Mouse (Mus musculus) erythroblast, adult 5-6 weeks (primary cell): ENCODE results near the gene Ampd2. TPM values are rescaled to one million over a fixed set of nuclear protein-coding genes. Genes with fewer than 3 reads are reported as not detected.
A peak's percentile ranks its signal among the peaks of the same experiment; 100 is the strongest.

Experiments
- ATAC-seq: replicated peaks from 2 replicates; pipeline ENCODE4 v1.8.0; 2016; ENCODE audit warnings: moderate number of reproducible peaks, mild to moderate bottlenecking, moderate TSS enrichment, inconsistent platforms; ENCODE audit not compliant: poor library complexity, low FRiP score, severe bottlenecking
- total RNA-seq, 2 experiments: library from RNA; stranded (forward) in 1 of 2; stranded (reverse) in 1 of 2; fragments of 150-400 nt in 1 of 2; fragments of 200-764, 138-1000 nt in 1 of 2; gene quantifications; 2 replicates each; pipeline versions ENCODE4 v1.2.3 to v1.2.4; 2015 to 2017; ENCODE audit warnings: low replicate concordance in 2 of 2

The Ampd2 gene
- total RNA-seq, 2 experiments from 2014 or later = 3.1 to 7.1 TPM

DNA sequence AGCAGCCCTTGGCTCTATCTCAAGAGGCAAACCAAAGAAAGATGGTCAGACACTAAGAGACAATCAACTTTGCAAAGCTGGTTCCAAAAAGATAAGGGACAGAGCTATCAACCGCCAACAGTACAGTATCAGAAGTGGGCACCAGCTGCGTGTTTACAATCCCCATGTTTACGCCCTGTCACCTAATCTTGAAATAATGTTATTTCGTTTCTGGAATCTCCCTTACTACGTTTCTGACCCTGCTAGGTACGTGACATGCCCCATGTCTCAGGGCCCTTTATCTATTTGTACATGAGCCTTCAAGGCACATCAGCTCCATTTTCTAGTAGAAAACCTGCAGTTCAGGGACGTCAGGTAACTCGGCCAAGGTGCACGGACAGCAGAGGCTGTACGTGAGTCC lies 10.3 kb upstream of the Ampd2 start:
- ATAC-seq = peak; percentile 67

DNA sequence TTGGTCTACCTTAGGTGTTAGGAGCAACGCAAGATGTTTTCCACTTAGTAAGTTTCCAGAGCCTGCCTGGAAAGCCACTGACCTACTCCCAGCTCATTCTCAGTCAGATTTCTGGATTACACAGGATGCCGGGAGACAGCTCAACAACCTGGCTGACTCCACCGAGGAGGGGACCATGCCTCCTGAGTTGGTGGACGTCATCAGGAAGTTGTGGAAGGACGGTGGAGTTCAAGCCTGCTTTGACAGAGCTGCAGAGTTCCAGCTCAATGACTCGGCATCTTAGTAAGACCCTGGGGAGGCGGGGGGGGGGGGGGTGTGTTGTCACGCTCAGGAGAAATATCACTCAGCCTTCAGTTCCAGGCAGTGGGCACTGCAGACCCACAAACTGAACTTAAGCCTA lies 9.8 kb upstream of the Ampd2 start:
- ATAC-seq = peak; percentile 46

DNA sequence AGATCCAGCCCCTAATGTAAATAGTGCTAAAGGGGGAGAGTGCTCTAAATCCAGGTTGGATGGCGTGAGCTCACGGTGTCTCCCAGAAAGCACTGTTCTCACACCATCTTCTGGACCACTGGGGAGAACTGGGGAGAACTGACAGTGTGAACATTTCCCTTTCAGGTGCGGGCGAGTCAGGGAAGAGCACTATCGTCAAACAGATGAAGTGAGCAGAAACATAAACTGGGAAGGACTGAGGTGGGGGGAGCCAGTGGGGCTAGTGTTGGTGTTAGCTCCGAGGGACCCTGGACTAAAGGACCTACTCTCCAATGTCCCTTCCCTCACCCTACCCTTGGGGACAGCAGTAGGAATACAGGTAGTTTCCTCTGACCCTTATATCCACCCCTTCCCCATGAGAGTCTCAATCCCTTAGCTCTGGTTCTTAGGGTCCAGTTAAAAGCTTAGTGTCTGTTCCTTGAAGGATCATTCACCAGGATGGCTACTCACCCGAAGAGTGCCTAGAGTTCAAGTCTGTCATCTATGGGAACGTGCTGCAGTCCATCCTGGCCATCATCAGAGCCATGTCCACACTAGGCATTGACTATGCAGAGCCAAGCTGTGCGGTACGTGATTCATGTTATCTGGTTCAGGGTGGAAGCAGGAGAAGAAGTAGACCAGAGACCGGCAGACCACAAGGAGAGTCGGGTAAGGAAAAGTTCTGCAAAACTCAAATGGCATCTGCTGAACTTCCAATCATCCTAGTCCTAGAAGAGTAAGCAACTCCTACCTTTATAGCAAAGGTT lies 8.7 kb upstream of the Ampd2 start:
- no peak for ATAC-seq

DNA sequence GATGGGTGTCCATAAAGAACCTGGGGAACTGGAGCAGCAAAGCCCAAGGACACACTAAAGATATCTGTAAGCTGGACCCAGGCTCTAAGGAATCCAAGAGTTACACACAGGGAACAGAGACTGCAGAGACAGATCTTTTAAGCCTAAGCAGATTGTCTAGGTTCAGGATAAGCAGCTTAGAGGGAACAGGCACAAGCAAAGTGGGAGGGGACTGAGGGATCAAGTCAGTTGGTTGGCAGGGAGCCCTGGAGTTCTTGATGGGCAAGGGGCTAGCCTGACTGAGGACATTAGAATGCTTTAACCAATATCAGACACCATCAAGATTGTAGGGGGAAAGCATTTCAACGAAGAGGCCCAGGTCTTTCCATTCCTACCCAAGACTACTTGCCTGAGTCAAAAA lies 7.7 kb upstream of the Ampd2 start:
- no peak for ATAC-seq

DNA sequence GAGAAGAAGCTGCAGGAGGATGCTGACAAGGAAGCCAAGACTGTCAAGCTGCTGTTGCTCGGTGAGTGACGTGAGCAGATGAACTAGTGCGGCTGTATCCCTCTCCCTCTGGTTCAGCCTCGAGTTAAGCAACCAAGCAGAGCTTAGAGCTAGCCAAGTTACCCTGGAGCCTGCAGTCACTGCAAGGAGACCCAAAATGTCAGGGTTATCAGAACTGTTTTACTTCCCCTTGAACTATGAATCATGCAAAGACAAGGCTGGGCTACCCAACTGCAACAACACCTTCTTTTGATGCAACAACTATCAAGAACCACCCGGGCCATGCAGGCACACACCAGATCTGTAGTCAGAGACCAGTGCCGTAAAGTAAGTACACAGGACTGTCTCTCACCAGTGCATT lies 6.9 kb upstream of the Ampd2 start:
- ATAC-seq = no peak

DNA sequence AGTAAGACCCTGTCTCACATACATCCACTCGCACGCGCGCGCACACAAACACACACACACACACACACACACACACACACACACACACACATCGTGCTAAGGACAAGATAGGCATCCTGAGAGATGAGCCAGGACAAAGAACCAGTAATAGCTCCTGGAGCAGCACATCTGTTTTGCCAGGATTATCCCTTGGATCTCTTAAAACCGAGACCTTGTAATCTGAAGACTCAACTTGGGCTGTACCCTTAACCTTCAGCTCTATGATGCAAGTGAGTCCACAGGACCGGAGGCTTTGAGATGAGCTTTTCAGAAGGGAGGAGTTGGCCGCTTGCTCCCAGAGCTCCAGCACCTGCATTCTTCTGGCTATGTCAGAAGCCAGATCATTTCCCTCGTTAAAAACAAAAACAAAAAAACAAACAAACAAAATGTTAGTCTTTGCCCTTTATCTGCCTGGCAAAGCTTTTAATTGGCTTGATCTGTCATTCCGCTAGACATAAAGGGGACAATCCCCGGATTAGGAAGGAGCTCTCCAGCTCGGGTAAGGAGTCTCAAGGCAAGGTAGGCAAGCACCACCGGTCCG lies 6.2 kb upstream of the Ampd2 start, which contains the start of gene Gnat2:
TSS of gene Gnat2 (plus strand) at position 254 of the 580 bp plus-strand sequence.
- ATAC-seq = no peak

DNA sequence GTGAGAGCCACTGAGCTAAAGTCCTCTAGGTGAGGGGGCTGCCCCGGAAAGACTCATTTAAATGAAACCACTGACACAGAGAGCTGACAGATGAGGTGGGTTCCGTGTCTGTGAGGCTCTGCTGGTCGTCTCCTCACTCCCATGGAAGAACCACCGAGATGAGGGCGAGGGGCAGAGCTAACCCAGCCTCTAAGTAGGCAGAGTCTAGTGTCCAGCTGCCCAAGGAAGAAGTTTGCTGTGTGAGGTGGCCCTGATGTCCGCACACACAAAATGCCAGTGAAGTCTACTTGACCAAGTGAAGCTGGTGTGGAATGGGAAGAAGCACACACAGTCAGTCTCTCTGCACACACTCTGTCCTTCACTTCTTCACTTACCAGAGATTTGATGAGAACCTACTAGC lies 5.6 kb upstream of the Ampd2 start:
- no peak for ATAC-seq

DNA sequence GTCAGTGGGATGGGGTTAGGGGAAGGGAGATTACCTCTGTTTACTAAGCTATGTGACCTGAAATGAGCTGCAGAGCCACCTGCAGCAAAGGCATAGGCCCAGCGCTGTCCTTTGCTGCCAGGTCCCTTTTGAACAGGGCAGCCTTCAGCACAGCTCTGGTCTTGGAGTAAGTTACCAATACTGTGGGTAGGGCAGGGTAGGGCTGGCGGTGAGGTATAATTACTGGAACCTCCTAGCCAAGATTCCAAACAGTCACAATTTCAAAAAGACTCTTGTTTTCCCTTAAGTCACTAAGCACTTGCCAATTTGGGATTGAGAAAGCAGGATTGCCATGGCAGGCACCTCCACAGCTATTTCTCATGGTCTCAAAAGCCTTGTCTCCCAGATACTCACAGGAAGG lies 4.1 kb upstream of the Ampd2 start:
- no peak for ATAC-seq

DNA sequence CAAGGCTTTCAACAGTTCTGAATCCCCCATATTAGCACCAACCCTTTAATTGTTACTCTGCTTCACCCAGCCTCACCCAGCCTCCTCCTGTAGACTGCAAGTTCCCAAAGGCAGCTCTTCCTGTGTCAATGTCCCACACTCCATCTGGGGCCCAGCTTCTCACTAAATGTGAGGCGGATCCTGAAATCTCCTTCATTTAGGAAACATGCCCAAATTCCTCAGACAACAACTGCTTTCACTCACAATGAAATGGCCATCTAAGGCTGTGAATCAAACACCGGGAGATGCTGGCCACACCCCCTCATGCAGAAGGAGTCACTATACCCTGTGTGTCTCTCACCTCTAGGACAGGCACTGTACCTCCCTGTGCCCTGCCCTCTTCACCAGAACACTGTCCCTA lies 3.5 kb upstream of the Ampd2 start:
- no peak for ATAC-seq

DNA sequence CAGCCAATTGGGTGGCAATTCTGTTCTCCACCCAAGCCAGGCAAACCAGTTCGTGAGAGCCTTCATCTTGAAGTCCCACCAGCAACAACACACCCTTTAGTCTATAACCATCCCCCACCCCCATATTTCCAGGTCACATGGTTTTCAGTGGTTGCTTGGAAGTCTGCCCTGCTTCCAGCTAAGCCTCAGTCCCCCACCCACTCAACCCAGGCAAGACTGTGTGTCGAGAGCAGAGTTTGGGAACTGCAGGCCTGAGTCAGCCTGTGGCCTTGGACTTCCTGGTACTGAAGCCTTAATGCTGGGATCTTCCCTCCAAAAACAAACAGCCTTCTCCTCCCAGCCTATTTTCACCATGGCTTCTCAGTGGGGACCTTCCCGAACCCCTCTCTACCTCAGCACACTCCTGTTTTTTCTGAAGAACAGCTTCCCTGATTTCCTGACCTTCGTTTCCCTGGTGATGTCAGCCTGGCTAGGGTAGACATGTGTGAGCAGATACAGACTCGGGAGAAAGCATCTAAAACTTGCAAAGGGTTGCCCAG lies 2.5 kb upstream of the Ampd2 start:
- no peak for ATAC-seq

DNA sequence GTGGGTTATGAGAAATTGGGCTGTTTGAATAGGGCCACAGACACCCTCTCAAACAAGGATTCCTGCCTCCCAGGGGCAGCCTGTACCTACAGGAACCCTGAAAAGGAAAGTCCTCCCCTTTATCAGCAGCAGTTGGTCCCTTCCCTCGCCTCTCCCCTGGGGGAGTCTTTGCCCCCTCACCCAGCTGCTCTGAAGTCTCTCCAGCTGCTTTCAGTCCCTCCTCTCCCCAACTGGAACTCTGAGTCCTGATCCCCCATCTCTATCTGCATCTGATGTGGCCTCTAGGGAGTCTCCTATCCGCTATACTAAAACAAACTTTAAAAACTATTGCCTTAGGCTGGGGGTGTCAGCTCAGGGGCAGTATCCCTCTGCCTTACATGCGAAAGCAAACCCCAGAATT lies 878 bp upstream of the Ampd2 start:
- no peak for ATAC-seq

DNA sequence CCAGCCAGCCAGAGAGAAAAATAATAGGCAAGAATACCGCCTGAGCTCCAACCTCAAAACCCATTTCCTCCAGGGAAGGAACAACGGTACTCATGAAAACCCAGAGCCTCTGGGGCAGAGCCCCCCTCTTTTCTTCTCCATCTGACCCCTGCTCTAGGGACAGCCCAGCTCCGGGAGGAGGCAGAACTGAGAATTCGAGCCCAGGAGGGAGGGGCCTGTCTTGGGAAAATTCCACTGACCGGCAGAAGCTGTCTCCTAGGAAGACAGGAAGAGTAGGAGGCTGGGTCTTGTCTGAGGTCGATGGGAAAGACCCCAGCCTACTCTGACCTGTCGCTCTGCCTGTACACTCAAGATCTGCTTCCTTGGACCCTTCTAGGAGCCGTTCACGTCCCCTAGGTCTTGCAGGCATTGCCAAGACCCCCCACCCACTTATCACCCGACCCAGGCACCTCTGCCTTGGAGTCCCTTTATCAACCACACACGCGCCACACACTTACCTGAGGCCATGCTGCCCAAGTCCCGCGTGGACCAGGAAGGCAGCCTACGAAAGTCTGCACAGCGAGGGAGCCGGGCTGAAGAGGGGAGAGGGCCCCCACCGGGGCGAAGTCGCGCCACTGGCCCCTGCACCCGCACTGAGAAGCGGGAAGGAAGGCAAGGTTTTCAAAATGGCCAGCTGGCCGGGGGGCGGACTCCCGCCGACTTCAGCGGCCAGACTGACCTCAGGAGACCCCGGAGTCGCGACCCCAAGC lies 556 bp downstream of the Ampd2 start:
- ATAC-seq = no peak

DNA sequence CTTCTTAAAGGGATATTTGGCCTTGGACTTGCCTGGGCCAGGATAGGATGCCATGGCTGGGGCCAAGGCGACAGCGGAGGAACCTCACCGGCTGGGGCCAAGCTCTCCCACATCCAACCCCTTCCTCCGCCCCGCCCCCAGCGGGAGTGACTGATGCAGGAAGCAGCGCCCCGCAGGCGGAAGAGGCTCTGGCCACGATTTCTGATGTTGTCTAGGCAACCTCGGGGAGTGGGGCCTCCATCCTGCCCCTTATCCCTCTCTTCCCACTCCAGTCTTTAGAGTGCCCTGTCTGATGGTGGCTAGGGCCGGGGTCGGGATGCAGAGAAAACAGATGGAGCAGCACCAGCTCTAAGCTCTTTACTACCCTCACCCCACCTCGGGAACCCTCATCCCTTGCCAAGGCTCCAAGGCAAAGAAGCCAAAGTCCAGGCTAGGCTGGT lies 1.1 kb downstream of the Ampd2 start:
- ATAC-seq = peak; percentile 63

DNA sequence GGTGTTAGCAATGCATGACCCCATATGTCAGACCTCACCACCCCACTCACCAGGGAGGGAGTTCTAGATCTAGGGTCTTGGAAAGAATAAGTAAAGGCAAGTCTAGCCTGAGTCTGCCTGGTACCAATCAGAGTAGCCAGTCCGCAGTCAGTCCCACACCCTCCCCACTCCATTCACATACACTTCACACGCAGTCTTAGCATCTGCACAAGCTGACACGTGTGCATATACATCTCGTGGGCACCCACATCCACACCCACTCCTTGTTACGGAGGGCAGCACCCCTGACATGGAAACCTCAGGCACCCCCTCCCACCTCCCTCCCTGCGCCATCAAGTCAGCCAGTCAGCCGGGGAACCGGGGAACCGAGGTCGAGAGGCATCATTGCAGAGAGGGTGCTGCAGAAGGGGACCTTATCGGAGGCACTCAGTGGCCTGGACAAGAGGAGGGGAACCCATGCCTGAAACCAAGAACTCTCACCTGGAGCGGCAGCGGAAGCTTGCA lies 1.6 kb downstream of the Ampd2 start:
- 0 out of 2 replicates have a peak, but pooled peaks have one; percentile 1 for ATAC-seq

DNA sequence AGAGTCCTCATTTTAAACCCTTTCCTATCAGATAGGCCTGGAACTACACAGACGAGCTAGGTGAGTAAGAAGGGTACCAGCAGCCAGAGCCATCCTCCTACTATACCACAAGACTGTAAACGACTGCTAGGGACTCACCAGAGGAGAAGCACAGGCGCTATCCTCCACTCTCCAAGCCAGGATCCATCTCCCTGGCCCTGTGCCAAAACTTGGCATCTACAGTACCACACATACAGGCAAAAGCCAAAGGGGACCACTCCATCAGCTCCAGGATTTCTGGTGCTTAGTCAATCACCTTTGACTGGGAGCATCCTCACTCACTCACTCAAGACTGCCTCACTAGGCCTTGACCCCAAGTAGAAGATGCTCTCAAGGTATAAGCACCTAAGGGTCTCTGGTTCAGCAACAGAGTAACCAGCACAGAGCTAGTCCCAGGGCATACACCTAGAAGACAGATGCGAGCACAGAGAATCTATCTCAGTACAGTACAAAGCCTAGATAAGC lies 2.5 kb downstream of the Ampd2 start:
- no peak for ATAC-seq

DNA sequence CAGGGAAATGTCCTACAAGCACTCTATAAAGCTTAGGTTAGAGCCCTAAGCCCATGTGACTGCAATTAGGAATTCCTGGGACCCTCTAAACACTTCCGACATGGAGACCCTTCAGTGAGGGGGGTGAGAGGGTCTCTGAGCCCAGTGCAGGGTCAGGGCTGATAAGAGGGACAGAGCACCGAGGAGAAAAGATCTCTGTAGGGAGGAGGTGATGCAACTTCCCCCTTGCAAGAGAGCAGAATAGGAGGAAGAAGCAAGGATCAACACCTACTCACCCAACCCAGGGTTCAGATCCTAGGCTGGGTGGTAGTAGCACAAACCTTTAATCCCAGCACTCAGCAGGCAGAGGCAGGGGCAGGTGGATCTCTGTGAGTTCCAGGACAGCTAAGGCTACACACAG lies 3.3 kb downstream of the Ampd2 start:
- no peak for ATAC-seq

DNA sequence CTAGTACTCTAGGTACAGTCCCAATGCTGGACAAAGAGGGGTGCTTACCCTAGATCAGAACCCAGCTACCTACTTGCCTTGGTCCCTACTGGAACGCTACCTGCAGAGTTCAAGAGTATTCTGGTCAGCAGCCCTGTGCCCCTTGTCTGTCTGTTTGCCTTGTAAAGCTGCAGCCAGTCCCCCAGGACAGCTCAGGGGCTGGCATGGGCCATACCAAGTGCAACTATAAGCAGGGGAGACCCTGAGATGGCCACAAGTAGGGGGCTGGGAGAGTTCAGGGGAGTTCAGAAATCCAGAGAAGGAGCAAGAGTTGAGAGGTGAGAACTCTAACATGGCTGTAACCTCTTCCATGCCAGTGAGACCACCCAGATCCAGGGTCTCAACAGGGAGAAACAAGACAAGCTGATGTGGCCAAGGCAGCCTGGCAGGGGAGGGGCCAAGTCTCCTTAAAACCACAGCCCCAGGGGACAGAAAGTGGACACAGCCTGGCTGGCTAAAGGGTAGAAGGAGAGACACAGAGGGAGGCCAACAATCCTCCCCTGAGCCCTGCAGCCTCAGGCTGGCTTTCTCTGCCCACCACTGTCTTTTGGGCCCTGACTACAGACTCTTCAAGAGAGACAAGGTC lies 4.1 kb downstream of the Ampd2 start:
- ATAC-seq = no peak

DNA sequence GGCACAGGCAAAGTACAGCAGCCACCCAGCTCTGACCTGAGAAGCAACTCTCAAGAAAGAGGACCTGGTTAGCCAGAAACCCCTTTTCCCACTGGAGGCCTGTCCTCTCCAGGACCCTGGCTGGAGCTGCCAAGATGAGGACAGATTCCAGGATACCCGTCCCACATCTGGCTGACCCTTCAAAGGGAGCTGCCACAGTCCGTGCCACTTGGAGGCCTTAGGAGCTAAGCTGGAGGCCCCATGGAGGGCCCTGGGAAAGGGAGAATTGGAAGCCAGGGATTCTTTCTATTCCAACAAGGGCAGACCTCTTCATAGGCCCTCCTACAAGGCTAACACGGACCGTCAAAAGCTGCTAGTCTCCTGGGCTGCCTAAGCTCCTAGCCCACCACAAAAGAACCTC lies 4.8 kb downstream of the Ampd2 start:
- ATAC-seq = no peak

DNA sequence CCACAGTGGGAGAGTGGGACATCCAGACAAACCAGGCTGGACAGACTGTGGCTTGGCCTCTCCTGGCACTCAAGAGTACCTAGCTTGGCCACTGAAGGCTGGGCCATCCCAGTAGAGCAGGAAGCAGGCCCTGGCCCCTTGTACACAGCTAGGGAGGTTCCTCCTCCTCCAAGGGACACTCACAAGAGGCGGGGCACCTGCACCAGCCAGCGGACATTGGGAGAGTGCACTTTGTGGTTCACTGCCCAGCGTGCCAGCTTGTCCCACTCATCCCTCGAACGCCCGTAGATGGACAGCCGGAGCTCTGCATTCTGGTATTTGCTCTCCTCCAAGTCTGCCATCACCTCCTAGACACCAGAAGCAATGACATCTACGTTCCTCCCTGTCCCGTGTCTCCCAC lies 9.6 kb downstream of the Ampd2 start:
- no peak for ATAC-seq
